Mouse (Mus musculus) ES-E14 (cell line): ENCODE measurements around the gene Ccndbp1. TPM values are rescaled to one million over a fixed set of nuclear protein-coding genes. Genes with fewer than 3 reads are reported as not detected.

Source experiments
- DNase-seq: peaks from one replicate; pipeline ENCODE4 v3.0.0-alpha.2; 2013; ENCODE audit warnings: low read depth, low spot score
- H3K27ac ChIP-seq: 2 replicates; pipeline ENCODE4 v1.5.1; 2012; ENCODE audit warnings: low read depth, mild to moderate bottlenecking, low read length, moderate library complexity, mixed read lengths; ENCODE audit not compliant: poor library complexity, insufficient read depth, severe bottlenecking
- H3K36me3 ChIP-seq: 2 replicates; pipeline ENCODE4 v1.6.1; 2012; ENCODE audit warnings: mild to moderate bottlenecking, low read length, moderate library complexity, mixed read lengths; ENCODE audit not compliant: control insufficient read depth, poor library complexity, insufficient read depth, severe bottlenecking
- H3K4me1 ChIP-seq, 2 experiments: fragments of 150-350 bp in 1 of 2; sonication (generic) in 1 of 2; 2 replicates each; pipeline ENCODE4 v1.6.1; 2012; ENCODE audit warnings: low read length in 2 of 2, mild to moderate bottlenecking in 1 of 2, mixed read lengths in 1 of 2; ENCODE audit not compliant: control insufficient read depth in 2 of 2, insufficient read depth in 2 of 2, poor library complexity in 1 of 2
- H3K4me3 ChIP-seq, 2 experiments: fragments of 150-350 bp in 1 of 2; sonication (generic) in 1 of 2; 2 replicates each; pipeline ENCODE4 v1.5.1; 2012; ENCODE audit warnings: low read length in 2 of 2, low read depth in 1 of 2, mild to moderate bottlenecking in 1 of 2, mixed read lengths in 1 of 2; ENCODE audit not compliant: insufficient read depth in 1 of 2, poor library complexity in 1 of 2, severe bottlenecking in 1 of 2
- H3K9ac ChIP-seq: 2 replicates; pipeline ENCODE4 v1.6.1; 2012; ENCODE audit warnings: low read depth, mild to moderate bottlenecking, low read length, mixed read lengths; ENCODE audit not compliant: poor library complexity, insufficient read depth, severe bottlenecking
- H3K9me3 ChIP-seq: fragments of 150-350 bp; sonication (generic); 2 replicates; pipeline ENCODE4 v1.6.1; 2012; ENCODE audit warnings: low read depth, mild to moderate bottlenecking, low read length; ENCODE audit not compliant: control insufficient read depth, insufficient read depth
- CHD2 ChIP-seq: IDR thresholded peaks from 2 replicates; pipeline ENCODE4 v1.6.1; 2014; ENCODE audit warnings: mild to moderate bottlenecking, low read depth, low read length, inconsistent platforms
- HCFC1 ChIP-seq: IDR thresholded peaks from 2 replicates; pipeline ENCODE4 v1.6.1; 2012; ENCODE audit warnings: low read length, inconsistent platforms, borderline replicate concordance; ENCODE audit not compliant: insufficient read depth
- MAFK ChIP-seq: IDR thresholded peaks from 2 replicates; pipeline ENCODE4 v1.6.1; 2014; ENCODE audit warnings: mild to moderate bottlenecking, low read depth, low read length, inconsistent platforms; ENCODE audit not compliant: insufficient read depth
- ZC3H11A ChIP-seq: IDR thresholded peaks from 2 replicates; pipeline ENCODE4 v1.6.1; 2012; ENCODE audit warnings: low read depth, mild to moderate bottlenecking, inconsistent platforms, low read length, borderline replicate concordance
- ZNF384 ChIP-seq: IDR thresholded peaks from 2 replicates; pipeline ENCODE4 v1.6.1; 2012; ENCODE audit warnings: low read depth, low read length, inconsistent platforms
- in situ Hi-C, 2 experiments: fragments of 600-800 bp; cut with MboI; formaldehyde crosslinking; loops; one replicate each; pipeline ENCODE4 v1.15.1; 2025; ENCODE audit warnings: low sequenced_read_pairs in 2 of 2, inconsistent platforms in 1 of 2; ENCODE audit not compliant: unreplicated experiment in 2 of 2
- total RNA-seq: library from RNA; depleted of rRNA; stranded (reverse); fragments of 300-350 nt; gene quantifications from 2 replicates; pipeline ENCODE4 v1.2.3, GENCODE M21; 2012

The Ccndbp1 gene
- total RNA-seq, 1 experiment = 23.0 TPM

DNA sequence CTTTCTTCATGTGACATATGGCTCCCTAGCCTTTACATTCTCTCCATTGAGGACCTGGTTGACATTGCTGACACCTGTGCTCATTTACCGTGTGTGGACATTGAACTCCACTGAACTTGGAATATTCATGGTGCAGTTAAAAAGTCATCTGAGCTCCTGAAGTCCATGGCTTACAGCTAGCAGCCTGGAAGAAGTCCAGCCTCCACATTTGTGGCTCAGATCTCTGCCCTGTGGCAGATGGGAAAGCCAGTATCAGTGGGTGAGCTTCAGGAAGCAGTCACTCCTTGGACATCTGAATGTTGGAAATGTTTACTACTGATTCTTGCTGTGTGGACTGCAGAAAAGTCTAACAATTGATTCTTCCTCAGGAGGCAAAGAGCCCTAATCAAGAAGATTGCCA is 1.2 kb upstream of the Ccndbp1 start:
- no peaks in the 10 kb centered on the region for H3K9me3 ChIP-seq
- H3K9ac ChIP-seq = no peak overlapping the region
- in situ Hi-C loops = no loop called here
- H3K4me1 ChIP-seq = no peaks in the 10 kb centered on the region
- no peaks in the 10 kb centered on the region for H3K36me3 ChIP-seq
- TF ChIP-seq HCFC1 (no peak), ZC3H11A (no peak), MAFK (no peak), ZNF384 (no peak), CHD2 (no peak)
- no peak overlapping the region for H3K27ac ChIP-seq
- no peak for DNase-seq
- H3K4me3 ChIP-seq = no peak overlapping the region

DNA sequence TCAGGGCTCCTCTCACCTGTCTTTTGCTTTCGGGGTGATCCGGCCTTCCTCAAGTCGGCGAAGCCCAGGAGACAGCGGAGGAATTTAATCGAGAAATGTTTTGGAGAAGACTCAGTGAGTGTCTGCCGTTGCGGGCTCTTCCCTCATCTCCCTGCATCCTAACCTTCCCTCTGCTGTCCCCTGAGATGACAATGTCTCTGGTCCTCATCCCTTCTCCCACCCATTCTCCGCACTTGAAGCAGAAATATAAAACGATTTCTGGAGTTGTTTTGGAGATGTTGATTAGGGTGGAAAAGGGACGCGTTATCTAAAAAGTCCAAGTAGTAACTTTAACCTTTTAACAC is 433 bp downstream of the Ccndbp1 start:
- H3K27ac ChIP-seq = no peak overlapping the region
- no peaks in the 10 kb centered on the region for H3K4me1 ChIP-seq
- H3K9ac ChIP-seq = peak overlapping the region; percentile 82
- peak overlapping the region; percentile 74 to 98 for H3K4me3 ChIP-seq
- no peak for TF ChIP-seq ZC3H11A
- no peak for TF ChIP-seq HCFC1
- TF ChIP-seq MAFK = no peak
- no peak for TF ChIP-seq CHD2
- no peak for TF ChIP-seq ZNF384
- DNase-seq = no peak
- in situ Hi-C loops = no loop called here
- H3K9me3 ChIP-seq = no peaks in the 10 kb centered on the region
- H3K36me3 ChIP-seq = no peaks in the 10 kb centered on the region

DNA sequence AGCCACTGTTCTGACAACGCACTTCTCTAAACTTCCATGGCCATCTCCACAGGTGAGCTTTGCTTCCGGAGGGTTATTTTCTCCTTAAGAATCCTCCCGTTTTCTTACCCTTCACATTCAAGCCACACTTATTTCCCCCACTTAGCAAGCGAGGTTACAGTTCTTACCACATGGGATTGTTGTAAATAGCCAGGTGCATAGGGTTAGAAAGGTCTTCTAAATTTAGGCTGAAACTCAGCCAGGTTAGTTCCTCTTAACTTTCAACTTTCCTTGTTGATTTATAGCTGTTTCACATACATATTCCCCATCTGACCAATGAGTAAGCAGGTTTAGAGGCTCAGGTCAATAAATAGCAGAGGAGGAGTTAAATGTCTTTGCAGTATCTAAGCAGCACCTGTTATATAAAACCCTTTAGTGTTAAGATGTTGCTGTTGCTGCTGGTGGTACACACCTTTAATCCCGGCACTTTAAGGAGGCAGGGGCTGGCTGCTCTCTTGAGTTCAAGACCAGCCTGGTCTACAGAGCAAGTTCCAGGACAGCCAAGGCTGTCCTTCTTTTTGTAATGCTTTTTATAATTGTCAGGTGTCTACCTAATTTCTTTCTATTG is 971 bp downstream of the Ccndbp1 start:
- Histone ChIP-seq H3K36me3 (no peaks in the 10 kb centered on the region), H3K4me3 (peak overlapping the region; percentile 74 to 98), H3K9ac (peak overlapping the region; percentile 82; the same call in 1 of the 2 replicates), H3K4me1 (no peaks in the 10 kb centered on the region), H3K27ac (no peak overlapping the region), H3K9me3 (no peaks in the 10 kb centered on the region)
- no peak for TF ChIP-seq HCFC1
- no peak for TF ChIP-seq MAFK
- no peak for TF ChIP-seq CHD2
- TF ChIP-seq ZC3H11A = no peak
- TF ChIP-seq ZNF384 = no peak
- in situ Hi-C loops = no loop called here
- DNase-seq = no peak

DNA sequence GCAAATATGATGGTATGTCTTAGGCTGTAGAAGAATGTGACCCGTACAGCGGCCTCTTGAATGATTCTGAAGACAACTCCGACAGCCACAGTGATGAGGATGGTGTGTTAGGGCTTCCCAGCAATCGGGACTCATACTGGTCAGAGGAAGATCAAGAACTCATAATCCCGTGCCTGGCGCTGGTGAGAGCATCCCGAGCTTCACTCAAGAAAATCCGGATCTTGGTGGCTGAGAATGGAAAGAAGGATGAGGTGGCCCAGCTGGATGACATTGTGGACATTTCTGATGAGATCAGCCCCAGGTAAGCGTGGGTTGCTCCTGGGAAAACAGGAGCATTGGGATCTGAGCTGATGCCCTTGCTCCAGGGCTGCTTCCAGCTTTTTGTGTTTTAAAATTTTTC is 4.5 kb downstream of the Ccndbp1 start:
- Histone ChIP-seq H3K27ac (no peak overlapping the region), H3K9ac (no peak overlapping the region), H3K4me1 (no peaks in the 10 kb centered on the region), H3K9me3 (no peaks in the 10 kb centered on the region), H3K4me3 (no peak overlapping the region), H3K36me3 (no peaks in the 10 kb centered on the region)
- in situ Hi-C loops = no loop called here
- TF ChIP-seq HCFC1 (no peak), MAFK (no peak), ZC3H11A (no peak), ZNF384 (no peak), CHD2 (no peak)
- DNase-seq = no peak

DNA sequence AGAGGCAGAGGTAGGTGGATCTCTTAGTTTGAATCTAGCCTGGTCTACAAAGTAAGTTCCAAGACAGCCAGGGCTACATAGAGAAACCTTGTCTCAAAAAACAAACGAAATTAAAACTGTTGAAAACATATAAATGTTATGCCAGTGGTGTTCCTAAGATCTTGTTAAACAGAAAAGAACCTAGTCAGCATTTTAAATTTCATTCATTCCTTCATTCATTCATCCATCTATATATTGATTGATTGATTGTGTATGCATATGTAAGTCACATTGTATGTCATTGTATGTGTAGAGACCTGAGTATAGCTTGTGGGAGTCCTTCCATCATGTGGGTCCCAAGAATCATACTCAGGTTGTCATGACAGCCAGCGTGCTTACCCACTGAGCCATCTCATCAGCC is 7.3 kb downstream of the Ccndbp1 start:
- H3K9me3 ChIP-seq = no peaks in the 10 kb centered on the region
- no peak overlapping the region for H3K4me3 ChIP-seq
- TF ChIP-seq ZC3H11A (no peak), MAFK (0 out of 2 replicates have a peak, but pooled peaks have one; percentile 27), HCFC1 (no peak), ZNF384 (no peak)
- DNase-seq = no peak
- H3K4me1 ChIP-seq = no peaks in the 10 kb centered on the region
- in situ Hi-C loops = no loop called here
- H3K9ac ChIP-seq = no peak overlapping the region
- H3K27ac ChIP-seq = no peak overlapping the region
- H3K36me3 ChIP-seq = no peaks in the 10 kb centered on the region
